Mouse (Mus musculus) embryo, embryonic 10.5 days (tissue): ENCODE measurements around the gene Nol7.

ENCODE experiments used
- DNase-seq: peaks from one replicate; pipeline ENCODE4 v3.0.0-alpha.2; 2015; ENCODE audit warnings: low spot score

Gene Nol7

DNA sequence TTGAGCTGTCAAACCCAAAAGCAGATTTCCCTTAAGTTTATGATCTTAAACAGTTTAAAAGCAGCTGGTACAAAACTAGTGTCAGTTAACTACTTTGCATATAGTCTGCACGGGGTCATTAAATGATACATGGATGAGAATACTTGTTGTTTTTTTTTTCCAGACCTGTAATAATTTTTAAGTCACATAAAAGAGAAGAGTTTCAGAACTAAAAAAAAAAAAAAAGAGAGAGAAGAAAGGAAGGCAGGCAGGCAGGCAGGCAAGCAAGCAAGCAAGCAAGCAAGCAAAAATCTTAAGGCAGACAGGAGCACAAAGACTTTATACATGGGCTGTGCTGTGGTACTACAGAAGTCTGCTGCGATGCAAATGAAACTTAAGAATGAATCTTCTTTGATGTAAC is 35.2 kb downstream of the Nol7 start:
- no peak for DNase-seq

DNA sequence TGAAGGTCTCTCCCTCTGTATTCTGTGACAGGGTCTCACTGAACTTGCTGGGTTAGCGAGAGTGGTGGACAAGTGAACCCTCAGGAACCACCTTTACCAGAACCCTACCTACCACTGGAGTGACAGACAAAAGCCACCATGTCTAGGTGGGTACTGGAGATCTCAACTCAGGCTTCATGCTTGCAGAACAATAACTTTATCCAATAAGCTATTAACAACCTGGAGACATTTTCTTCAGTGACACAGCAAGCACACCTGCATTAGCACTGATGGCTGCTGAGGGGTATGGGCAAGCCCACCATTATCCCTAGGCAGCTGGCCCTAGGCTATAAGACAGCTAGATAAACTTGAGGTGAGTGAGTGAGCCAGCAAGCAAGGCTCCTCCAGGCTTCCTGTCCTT is 42.2 kb downstream of the Nol7 start:
- no peak for DNase-seq

DNA sequence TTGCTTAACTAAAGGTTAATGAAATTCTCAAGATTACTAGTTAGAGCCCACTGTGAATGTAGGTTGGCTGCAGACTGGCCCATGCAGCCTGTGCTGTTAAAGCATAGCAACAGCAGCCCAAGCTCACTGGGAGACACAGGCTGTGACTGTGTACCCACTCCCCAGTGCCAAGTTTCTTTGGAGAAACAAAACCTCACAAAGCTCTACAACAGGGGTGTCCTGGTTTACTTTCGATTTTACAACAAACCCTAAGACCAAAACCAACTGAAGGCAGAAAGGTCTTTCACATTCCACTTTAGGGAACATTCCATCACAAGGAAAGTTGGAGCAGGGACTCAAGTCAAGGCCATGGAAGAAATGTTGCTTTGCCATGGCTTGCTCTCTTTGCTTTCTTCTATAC is 44.4 kb downstream of the Nol7 start:
- no peak for DNase-seq

DNA sequence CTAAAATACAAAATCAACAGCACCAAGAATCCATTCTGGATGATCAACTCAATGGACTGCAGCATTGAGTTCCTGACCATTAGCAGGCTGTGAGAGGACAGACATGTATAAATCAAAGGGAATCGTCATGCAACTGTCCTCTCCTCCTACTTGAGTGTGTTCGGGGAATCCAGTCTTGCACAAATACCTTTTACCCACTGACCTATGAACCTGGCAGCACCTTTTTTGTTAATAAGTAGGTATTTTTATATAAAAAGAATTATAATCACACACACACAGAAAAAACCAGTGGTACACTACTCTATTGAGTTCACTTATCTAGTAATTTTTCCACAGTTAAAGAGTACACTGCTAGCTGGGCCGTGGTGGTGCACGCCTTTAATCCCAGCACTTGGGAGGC is 45.5 kb downstream of the Nol7 start:
- DNase-seq, result no peak

DNA sequence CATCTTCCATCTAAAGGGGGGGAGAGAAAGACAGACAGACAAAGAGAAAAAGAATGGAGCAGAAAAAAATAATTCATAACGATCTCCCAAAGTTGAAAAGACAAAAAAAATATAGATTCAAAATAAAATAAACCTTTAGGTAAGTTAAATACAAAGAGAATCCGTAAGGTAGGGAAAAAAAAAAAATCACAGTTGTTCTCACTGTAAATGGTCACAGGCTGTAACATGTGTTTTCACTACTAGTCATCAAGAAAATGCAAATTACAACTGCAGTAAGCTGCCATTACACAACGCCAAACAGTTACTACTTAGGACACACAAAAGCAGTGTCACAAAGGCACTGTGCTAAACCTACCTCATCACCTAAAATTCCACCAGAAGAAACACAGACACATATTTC is 46.5 kb downstream of the Nol7 start:
- no peak for DNase-seq

DNA sequence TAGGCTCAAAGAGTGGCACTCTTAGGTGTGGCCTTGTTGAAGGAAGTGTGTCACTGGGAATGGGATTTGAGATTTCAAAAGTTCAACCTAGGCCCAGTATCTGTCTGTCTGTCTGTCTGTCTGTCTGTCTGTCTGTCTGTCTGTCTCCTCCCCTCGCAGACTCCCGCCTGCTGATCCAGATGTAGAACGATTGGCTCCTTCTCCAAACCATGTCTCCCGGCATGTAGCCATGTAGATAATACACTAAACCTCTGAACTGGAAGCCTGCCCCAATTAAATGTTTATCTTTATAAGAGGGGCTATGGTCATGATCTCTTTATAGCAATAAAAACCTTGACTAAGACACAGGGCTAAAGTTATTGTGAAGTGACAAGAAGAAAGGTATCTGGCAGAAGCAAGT is 47.6 kb downstream of the Nol7 start:
- no peak for DNase-seq

DNA sequence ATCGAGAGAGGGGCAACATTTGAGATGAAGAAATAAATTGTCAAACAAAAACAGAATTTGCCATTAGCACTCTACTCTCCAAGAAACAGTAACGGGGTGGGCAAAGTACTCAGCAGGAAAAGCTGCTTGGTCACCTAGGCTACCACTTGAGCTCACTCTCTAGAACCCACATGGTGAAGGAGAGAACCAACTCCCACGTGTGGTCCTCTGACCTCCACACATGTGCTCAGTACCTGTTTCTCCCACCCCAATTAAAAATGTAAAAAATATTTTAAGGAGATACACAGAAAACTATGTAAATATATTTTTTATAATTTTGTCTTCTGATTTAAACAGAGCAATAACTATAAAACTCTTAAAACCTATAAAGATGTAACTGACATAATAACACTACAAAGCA is 49.5 kb downstream of the Nol7 start:
- no peak for DNase-seq

DNA sequence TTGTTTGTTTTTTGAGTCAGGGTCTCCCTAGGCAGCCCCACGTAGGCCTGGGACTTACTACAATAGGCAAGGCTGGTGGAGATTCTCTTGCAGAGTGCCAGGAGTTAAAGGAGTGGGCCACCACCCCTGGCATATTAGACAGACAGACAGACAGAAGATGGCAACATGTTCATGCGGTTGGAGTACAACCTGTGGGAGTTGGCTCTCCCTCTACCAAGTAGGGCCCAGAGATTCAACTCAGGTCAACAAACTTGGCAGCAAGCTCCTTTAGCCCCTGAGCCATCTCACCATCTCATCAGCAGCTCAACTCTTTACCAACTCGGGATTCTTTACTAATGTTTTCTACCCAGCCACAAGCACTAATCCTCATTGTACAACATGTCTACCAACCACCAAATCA is 52.5 kb downstream of the Nol7 start:
- no peak for DNase-seq

DNA sequence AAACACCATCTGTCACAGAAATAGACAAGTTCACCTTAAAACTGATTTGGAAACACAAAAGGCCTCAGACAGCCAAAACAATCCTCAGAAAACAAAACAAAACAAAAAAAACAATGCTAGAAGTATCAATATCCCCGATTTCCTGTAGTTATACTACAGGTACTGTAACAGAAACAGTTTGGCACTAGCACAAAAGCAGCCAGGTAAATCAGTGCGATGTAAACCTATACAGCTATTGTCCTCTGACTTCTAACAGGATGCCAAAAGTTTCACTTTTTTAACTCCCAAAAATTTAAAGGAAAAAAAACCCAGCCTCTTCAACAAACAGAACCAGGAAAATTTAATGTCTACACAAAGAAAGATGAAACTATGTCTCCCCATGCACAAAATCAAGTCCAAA is 54.0 kb downstream of the Nol7 start:
- no peak for DNase-seq

DNA sequence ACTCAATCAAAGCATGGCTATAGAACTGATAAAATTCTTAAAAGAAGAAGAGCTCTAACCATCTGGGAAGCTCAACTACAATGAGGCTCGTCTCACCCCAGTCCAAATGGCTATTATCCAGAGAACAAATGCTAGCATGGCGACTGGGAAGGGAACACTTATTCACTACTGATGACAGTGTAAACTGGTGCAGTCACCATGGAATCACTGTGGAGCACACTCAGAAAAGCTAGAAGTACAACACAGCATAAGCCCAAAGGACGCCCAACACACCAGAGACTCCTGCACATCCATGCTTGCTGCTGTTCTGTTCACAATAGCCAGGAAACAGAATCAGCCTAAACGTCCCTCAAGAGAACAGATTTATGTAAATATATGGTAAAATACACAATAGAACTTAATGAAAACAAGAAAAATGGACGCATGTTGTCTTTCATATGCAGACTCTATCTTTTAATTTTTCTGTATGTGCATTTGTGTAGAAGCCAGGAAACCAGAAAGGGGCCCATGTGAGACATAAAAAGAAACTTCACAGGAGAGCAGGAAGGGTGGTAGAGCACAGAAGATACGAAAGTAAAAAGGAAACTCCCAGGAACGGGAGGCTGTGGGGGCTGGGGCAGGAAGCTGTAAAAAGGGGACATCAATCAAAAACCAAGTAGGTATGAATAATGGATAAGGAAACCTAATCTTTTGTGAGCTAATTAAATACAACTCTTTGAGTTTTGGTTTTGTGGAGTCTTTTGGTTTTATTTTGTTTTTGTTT is 54.8 kb downstream of the Nol7 start:
- peak; percentile 14 for DNase-seq

DNA sequence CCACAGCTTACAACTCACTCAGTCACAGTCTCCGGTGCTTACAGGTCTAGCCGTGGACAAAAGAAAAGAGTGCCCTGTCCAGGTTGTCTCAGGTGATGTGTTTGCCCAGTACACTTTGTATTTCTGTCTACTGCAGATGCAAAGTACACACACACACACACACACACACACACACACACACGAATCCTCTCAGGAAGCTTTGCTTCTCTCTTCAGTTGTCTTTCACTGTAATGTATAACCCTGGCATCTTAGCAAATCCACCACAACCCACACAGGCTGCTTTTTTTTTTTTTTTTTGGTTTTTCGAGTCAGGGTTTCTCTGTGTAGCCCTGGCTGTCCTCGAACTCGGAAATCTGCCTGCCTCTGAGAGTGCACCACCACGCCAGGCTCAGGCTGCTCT is 56.2 kb downstream of the Nol7 start:
- DNase-seq, result no peak
